Mouse (Mus musculus): ENCODE results near the gene 1110032F04Rik. TPM values are rescaled to one million over a fixed set of nuclear protein-coding genes. Genes with fewer than 3 reads are reported as not detected.

Gene 1110032F04Rik
- polyA plus RNA-seq (2017; shearing (Covaris generic)), result 0.78 TPM

DNA sequence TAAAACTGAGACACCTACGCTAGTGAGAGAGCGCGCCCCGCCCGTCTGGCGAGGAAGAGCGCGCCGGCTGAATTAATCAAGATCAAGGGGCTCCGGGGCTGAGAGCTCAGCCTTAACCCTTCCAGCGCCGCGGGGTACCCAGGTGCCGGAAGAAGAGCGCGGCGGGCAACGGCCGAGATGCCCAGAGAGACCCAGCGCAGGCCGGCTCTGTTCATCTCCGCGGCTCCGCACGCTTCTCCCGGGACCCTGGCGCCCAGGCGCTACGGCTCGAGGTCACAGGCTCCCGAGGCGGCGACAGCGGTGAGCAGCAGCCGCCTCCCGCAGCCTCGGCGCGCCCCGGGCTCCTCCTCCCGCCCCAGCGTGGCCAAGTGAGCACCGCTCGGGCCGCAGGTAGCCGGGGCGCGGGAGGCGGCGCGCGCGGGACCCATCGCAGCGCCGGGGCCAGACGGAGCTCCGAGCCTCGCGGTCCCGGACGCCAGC is at the start of gene 1110032F04Rik:
Gene 1110032F04Rik, plus strand, starts transcription at position 376 of the 480 bp plus-strand sequence.

Other genes starting within 250 kb of the 1110032F04Rik start
- not detected for gene Il12a, start 178.9 kb upstream of the 1110032F04Rik start, polyA plus RNA-seq (2017; shearing (Covaris generic))
- gene Ift80, start 135.0 kb downstream of the 1110032F04Rik start, polyA plus RNA-seq (2017; shearing (Covaris generic)), result 5.7 TPM
- gene Smc4, start 135.2 kb downstream of the 1110032F04Rik start, polyA plus RNA-seq (2017; shearing (Covaris generic)), result 119 TPM
- 62.9 TPM for gene Trim59, start 175.2 kb downstream of the 1110032F04Rik start, polyA plus RNA-seq (2017; shearing (Covaris generic))

All from effector memory CD4-positive, alpha-beta T cell, adult 7 months (primary cell).